Mouse (Mus musculus) erythroblast, embryonic 14.5 days (primary cell): ENCODE data around the gene Gabre.

Source experiments
- GATA1 ChIP-seq: IDR thresholded peaks from 2 replicates; pipeline ENCODE4 v1.6.1; 2012; ENCODE audit warnings: low read length, inconsistent platforms, mixed read lengths
- TAL1 ChIP-seq: IDR thresholded peaks from 3 replicates; pipeline ENCODE4 v1.6.1; 2012; ENCODE audit warnings: low read length, inconsistent platforms, mixed read lengths

- no peak for TF ChIP-seq GATA1
- TF ChIP-seq TAL1, result no peak
These were observed 23.2 kb upstream of the Gabre start for GRCm38 (mm10) chrX:72297812-72298211.
